Mouse (Mus musculus) cortical plate, adult 2 months (tissue): ENCODE measurements at regions not wholly inside any gene's neighbourhood (a gene's known extent, or its start where the extent isn't known, plus 50 kb on each side); places are given as distances from the start of the nearest gene placed in this dataset.

ENCODE experiments used
- H3K27ac ChIP-seq: fragments of 200-500 bp; 2 replicates; pipeline ENCODE4 v1.5.1; 2012; ENCODE audit warnings: low read length, control low read depth, inconsistent platforms; ENCODE audit not compliant: insufficient read depth
- H3K4me1 ChIP-seq: fragments of 200-500 bp; 2 replicates; pipeline ENCODE4 v1.6.1; 2011; ENCODE audit warnings: low read length; ENCODE audit not compliant: control insufficient read depth, insufficient read depth
- H3K4me3 ChIP-seq: fragments of 200-500 bp; 2 replicates; pipeline ENCODE4 v1.5.1; 2011; ENCODE audit warnings: mild to moderate bottlenecking, low read length, control low read depth; ENCODE audit not compliant: insufficient read depth
- CTCF ChIP-seq: fragments of 200-500 bp; IDR thresholded peaks from 2 replicates; pipeline ENCODE4 v1.5.1; 2011; ENCODE audit warnings: mild to moderate bottlenecking, control low read depth, low read length; ENCODE audit not compliant: insufficient read depth; ENCODE audit errors: extremely low read depth
- POLR2A ChIP-seq: fragments of 200-500 bp; IDR thresholded peaks from 2 replicates; pipeline ENCODE4 v1.6.1; 2011; ENCODE audit warnings: mild to moderate bottlenecking, low read length, control low read depth; ENCODE audit not compliant: insufficient read depth; ENCODE audit errors: extremely low read depth

GRCm38 (mm10) chr16:51169294-51169693 lies 578.3 kb upstream of the Ccdc54 start:
- H3K4me3 ChIP-seq = no peak overlapping the region
- TF ChIP-seq POLR2A (no peak), CTCF (no peak)
- H3K4me1 ChIP-seq = no peaks in the 10 kb centered on the region
- H3K27ac ChIP-seq = no peak overlapping the region

- Histone ChIP-seq H3K4me3 (no peak overlapping the region), H3K27ac (no peak overlapping the region), H3K4me1 (no peaks in the 10 kb centered on the region)
- no peak for TF ChIP-seq POLR2A
- TF ChIP-seq CTCF = no peak
Measured at GRCm38 (mm10) chr16:51160768-51161167, 569.8 kb upstream of the Ccdc54 start.

- no peak overlapping the region for H3K27ac ChIP-seq
- TF ChIP-seq POLR2A (no peak), CTCF (no peak)
- H3K4me1 ChIP-seq = no peaks in the 10 kb centered on the region
- H3K4me3 ChIP-seq = no peak overlapping the region
Measured at GRCm38 (mm10) chr16:51138575-51138974, 547.6 kb upstream of the Ccdc54 start.

GRCm38 (mm10) chr16:51119835-51120234 lies 528.9 kb upstream of the Ccdc54 start:
- TF ChIP-seq CTCF (no peak), POLR2A (no peak)
- H3K4me3 ChIP-seq = no peak overlapping the region
- H3K27ac ChIP-seq = 0 out of 2 replicates have a peak overlapping the region, but pooled peaks have one; percentile 73
- H3K4me1 ChIP-seq = no peaks in the 10 kb centered on the region; the same call in 1 of the 2 replicates

GRCm38 (mm10) chr16:51118365-51118764 lies 527.4 kb upstream of the Ccdc54 start:
- no peak overlapping the region for H3K27ac ChIP-seq
- no peaks in the 10 kb centered on the region; the same call in 1 of the 2 replicates for H3K4me1 ChIP-seq
- no peak overlapping the region for H3K4me3 ChIP-seq
- TF ChIP-seq POLR2A (no peak), CTCF (no peak)

GRCm38 (mm10) chr16:51117836-51118235 lies 526.9 kb upstream of the Ccdc54 start:
- Histone ChIP-seq H3K4me1 (no peaks in the 10 kb centered on the region; the same call in 1 of the 2 replicates), H3K4me3 (no peak overlapping the region), H3K27ac (no peak overlapping the region)
- TF ChIP-seq CTCF = no peak
- no peak for TF ChIP-seq POLR2A

- Histone ChIP-seq H3K4me1 (no peaks in the 10 kb centered on the region), H3K4me3 (no peak overlapping the region), H3K27ac (no peak overlapping the region)
- TF ChIP-seq CTCF (no peak), POLR2A (no peak)
Measured at GRCm38 (mm10) chr16:51109864-51110263, 518.9 kb upstream of the Ccdc54 start.

- TF ChIP-seq CTCF (no peak), POLR2A (no peak)
- Histone ChIP-seq H3K4me1 (no peaks in the 10 kb centered on the region), H3K4me3 (no peak overlapping the region), H3K27ac (no peak overlapping the region)
Measured at GRCm38 (mm10) chr16:51107421-51107820, 516.5 kb upstream of the Ccdc54 start.

GRCm38 (mm10) chr16:51086556-51086955 lies 495.6 kb upstream of the Ccdc54 start:
- H3K4me1 ChIP-seq = no peaks in the 10 kb centered on the region
- no peak for TF ChIP-seq CTCF
- no peak overlapping the region for H3K27ac ChIP-seq
- no peak overlapping the region for H3K4me3 ChIP-seq

GRCm38 (mm10) chr16:51080146-51080545 lies 489.2 kb upstream of the Ccdc54 start:
- Histone ChIP-seq H3K4me3 (no peak overlapping the region), H3K27ac (no peak overlapping the region)
- TF ChIP-seq CTCF (no peak), POLR2A (no peak)

More at GRCm38 (mm10) chr16:51080146-51080545, 489.2 kb upstream of the Ccdc54 start:
- H3K4me1 ChIP-seq = no peaks in the 10 kb centered on the region
